Mouse (Mus musculus) lung, embryonic 15.5 days (tissue): ENCODE measurements around the gene Tmem160. TPM values are rescaled to one million over a fixed set of nuclear protein-coding genes. Genes with fewer than 3 reads are reported as not detected.

Experiments
- ATAC-seq: fragments of 200-750 bp; cut with Nextera tagmentation; 2 replicates; pipeline ENCODE4 v1.8.0; 2017; ENCODE audit warnings: moderate number of reproducible peaks, borderline replicate concordance; ENCODE audit not compliant: low FRiP score, low TSS enrichment; ENCODE audit errors: extremely low read depth
- H3K27ac ChIP-seq: fragments of 300-500 bp; sonication (generic); 2 replicates; pipeline ENCODE4 v1.5.1; 2015; ENCODE audit warnings: moderate library complexity, mild to moderate bottlenecking, inconsistent platforms
- H3K27me3 ChIP-seq: fragments of 300-500 bp; sonication (generic); 2 replicates; pipeline ENCODE4 v1.6.1; 2015; ENCODE audit warnings: inconsistent platforms
- H3K36me3 ChIP-seq: fragments of 300-500 bp; sonication (generic); 2 replicates; pipeline ENCODE4 v1.6.1; 2015; ENCODE audit warnings: inconsistent platforms
- H3K4me1 ChIP-seq: fragments of 300-500 bp; sonication (generic); 2 replicates; pipeline ENCODE4 v1.6.1; 2015; ENCODE audit warnings: inconsistent platforms
- H3K4me2 ChIP-seq: fragments of 300-500 bp; sonication (generic); 2 replicates; pipeline ENCODE4 v1.6.1; 2015; ENCODE audit warnings: inconsistent platforms, mild to moderate bottlenecking, moderate library complexity
- H3K4me3 ChIP-seq: fragments of 300-500 bp; sonication (generic); 2 replicates; pipeline ENCODE4 v1.5.1; 2015; ENCODE audit warnings: mild to moderate bottlenecking, inconsistent platforms
- H3K9ac ChIP-seq: fragments of 300-500 bp; sonication (generic); 2 replicates; pipeline ENCODE4 v1.6.1; 2015; ENCODE audit warnings: inconsistent platforms
- H3K9me3 ChIP-seq: fragments of 300-500 bp; sonication (generic); 2 replicates; pipeline ENCODE4 v1.6.1; 2016; ENCODE audit warnings: inconsistent platforms
- WGBS: fragments of 180-500 bp; shearing (Covaris S2); methylation state at CpG from one replicate; pipeline ENCODE4 v1.1.7; 2015; 5-methylcytosine and 5-hydroxymethylcytosine counted together
- polyA plus RNA-seq: library from polyadenylated mRNA; unstranded; fragments of >200 nt; fragmentation: Nextera tagmentation; extraction: Ambion mirVana; gene quantifications from 2 replicates; pipeline ENCODE4 v1.2.1, GENCODE M21; 2015

The Tmem160 gene
- polyA plus RNA-seq, 1 experiment from 2014 or later, result 43.2 TPM

- Histone ChIP-seq H3K36me3 (peaks cover 33% of the 10 kb centered on the region), H3K27me3 (no peaks in the 10 kb centered on the region), H3K4me2 (no peak overlapping the region), H3K4me1 (no peaks in the 10 kb centered on the region), H3K27ac (no peak overlapping the region), H3K4me3 (no peak overlapping the region), H3K9ac (no peak overlapping the region), H3K9me3 (no peaks in the 10 kb centered on the region)
- 77% methylated on average over 3 of the region's 3 CpGs for WGBS
- no peak for ATAC-seq
Observed at GRCm38 (mm10) chr7:16496260-16496659, 43.7 kb downstream of the Tmem160 start.

DNA sequence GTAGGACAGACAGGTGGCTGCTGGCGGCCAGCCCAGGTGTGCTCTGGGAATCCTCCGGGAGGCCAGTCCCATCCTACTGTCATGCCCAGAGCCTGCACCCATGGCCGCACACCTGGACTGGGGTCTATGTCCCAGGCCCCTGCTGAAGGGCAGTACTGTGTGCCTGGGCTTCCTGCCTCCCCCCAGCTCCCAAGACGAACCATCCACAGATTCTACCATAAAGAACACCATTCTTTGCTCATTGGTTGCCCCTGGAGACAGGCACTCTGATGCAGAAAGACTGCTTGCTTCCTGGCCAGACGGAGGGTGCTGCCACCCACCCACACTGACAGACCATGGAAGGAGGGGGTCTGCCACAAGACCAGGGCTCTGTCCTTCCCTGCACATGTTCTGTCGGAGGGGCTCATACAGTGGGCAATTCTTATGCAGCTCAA is 47.1 kb downstream of the Tmem160 start:
- H3K9ac ChIP-seq, result no peak overlapping the region
- no peaks in the 10 kb centered on the region for H3K27me3 ChIP-seq
- WGBS, result 86% methylated on average over 6 of the region's 6 CpGs
- no peaks in the 10 kb centered on the region for H3K4me1 ChIP-seq
- no peak for ATAC-seq
- H3K9me3 ChIP-seq, result no peaks in the 10 kb centered on the region
- no peak overlapping the region for H3K4me3 ChIP-seq
- no peak overlapping the region for H3K27ac ChIP-seq
- no peak overlapping the region for H3K4me2 ChIP-seq
- peaks cover 63% of the 10 kb centered on the region for H3K36me3 ChIP-seq

DNA sequence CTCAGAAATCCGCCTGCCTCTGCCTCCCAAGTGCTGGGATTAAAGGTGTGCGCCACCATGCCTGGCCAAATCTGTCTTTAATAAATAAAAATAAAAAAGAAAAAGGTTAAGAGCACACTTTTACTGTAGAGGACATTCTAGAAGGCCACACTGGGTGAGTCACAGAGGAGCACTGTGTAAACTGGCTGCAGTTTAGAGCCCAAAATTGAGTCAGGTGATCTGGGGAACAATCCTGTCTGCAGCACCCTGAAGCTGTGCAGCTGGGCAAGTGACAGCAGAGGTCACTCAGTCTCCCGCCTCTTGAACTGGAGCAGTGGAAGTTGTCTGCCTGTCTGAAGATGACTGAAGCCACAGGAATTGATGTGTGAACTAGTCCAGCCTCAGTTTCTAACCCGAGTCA is 49.0 kb downstream of the Tmem160 start:
- Histone ChIP-seq H3K4me1 (no peaks in the 10 kb centered on the region), H3K4me2 (no peak overlapping the region), H3K4me3 (no peak overlapping the region), H3K9me3 (no peaks in the 10 kb centered on the region), H3K27me3 (no peaks in the 10 kb centered on the region), H3K36me3 (peaks cover 70% of the 10 kb centered on the region), H3K9ac (no peak overlapping the region), H3K27ac (no peak overlapping the region)
- no peak for ATAC-seq
- WGBS, result 90% methylated on average over 4 of the region's 4 CpGs

- no peak overlapping the region for H3K4me3 ChIP-seq
- H3K9ac ChIP-seq, result no peak overlapping the region
- H3K27me3 ChIP-seq, result no peaks in the 10 kb centered on the region
- ATAC-seq, result no peak
- no peak overlapping the region for H3K27ac ChIP-seq
- no peak overlapping the region for H3K4me2 ChIP-seq
- 71% methylated on average over 2 of the region's 2 CpGs for WGBS
- H3K36me3 ChIP-seq, result peaks cover 56% of the 10 kb centered on the region
- H3K4me1 ChIP-seq, result no peaks in the 10 kb centered on the region
- H3K9me3 ChIP-seq, result no peaks in the 10 kb centered on the region
Observed at GRCm38 (mm10) chr7:16504573-16505225, 52.1 kb downstream of the Tmem160 start.

Other genes starting within 250 kb of the Tmem160 start
- gene Dhx34, start 230.7 kb upstream of the Tmem160 start, polyA plus RNA-seq, result 13.4 and 15.3 TPM in 2 replicates
- 0.18 and 0.36 TPM in 2 replicates for gene C5ar2, start 208.6 kb upstream of the Tmem160 start, polyA plus RNA-seq
- gene C5ar1, start 193.2 kb upstream of the Tmem160 start, polyA plus RNA-seq, result 2.5 and 2.7 TPM in 2 replicates
- gene Inafm1, start 179.2 kb upstream of the Tmem160 start, polyA plus RNA-seq, result 14.7 and 16.4 TPM in 2 replicates
- gene Ccdc9, start 166.0 kb upstream of the Tmem160 start, polyA plus RNA-seq, result 22.4 and 23.0 TPM in 2 replicates
- 10.3 and 12.0 TPM in 2 replicates for gene Bbc3, start 144.4 kb upstream of the Tmem160 start, polyA plus RNA-seq
- gene Sae1, start 65.0 kb upstream of the Tmem160 start, polyA plus RNA-seq, result 340 and 341 TPM in 2 replicates
- 18.0 and 18.4 TPM in 2 replicates for gene Zc3h4, start 51.9 kb upstream of the Tmem160 start, polyA plus RNA-seq
- 0.21 and 0.26 TPM in 2 replicates for gene Npas1, start 24.9 kb downstream of the Tmem160 start, polyA plus RNA-seq
- gene Arhgap35, start 162.2 kb downstream of the Tmem160 start, polyA plus RNA-seq, result 19.1 and 19.4 TPM in 2 replicates
- not detected in 2 replicates for gene Ceacam15, start 222.9 kb downstream of the Tmem160 start, polyA plus RNA-seq